Mouse (Mus musculus): ENCODE data around the gene Plk2. TPM values are rescaled to one million over a fixed set of nuclear protein-coding genes. Genes with fewer than 3 reads are reported as not detected.

Gene Plk2
- polyA plus RNA-seq, 1 experiment: 16.6 TPM

DNA sequence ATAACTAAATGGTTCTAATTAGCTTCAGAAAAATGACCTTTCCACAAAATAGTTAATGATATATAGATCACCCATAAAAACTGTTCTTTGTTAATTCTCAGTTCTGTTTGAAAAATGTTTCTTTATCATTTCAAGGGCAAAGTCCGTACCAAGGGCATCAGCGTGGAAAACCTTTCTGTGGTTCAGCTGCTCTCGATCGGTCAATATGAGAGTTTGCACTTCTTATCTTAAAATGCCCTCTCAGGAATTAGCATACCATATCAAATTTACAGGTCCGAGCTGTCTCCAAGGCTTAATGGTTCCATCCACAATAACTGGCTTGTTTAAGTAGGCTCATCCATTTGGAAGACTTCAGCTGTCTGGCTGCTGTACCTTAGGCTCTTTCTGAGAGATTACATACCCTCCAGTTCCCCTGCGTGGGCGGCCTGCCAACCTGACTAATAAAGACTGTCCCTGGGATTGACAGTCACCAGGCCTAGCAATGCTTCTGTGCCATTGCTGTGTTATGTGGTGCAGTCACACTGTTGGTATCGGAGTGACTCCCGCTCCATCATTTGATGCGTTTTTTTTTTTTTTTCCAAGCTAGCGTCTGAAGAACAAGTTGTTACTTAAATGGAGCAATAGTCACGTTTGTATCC lies 17.8 kb downstream of the Plk2 start:
- TF ChIP-seq POLR2A (IDR thresholded peaks at IDR 0.05; ENCODE audit: borderline replicate concordance, insufficient read depth, low read length) (no peak), CTCF (IDR thresholded peaks at IDR 0.05; ENCODE audit: borderline replicate concordance, insufficient read depth, low read depth, low read length) (no peak)
- no peak for DNase-seq
- H3K4me1 ChIP-seq (ENCODE audit: control insufficient read depth, insufficient read depth, low read length): no peaks in the 10 kb centered on the region
- no peak overlapping the region for H3K4me3 ChIP-seq (replicated peaks; ENCODE audit: insufficient read depth, low read depth, low read length)
- 62% methylated on average over 12 of the region's 12 CpGs for WGBS
- H3K27ac ChIP-seq (ENCODE audit: insufficient read depth, low read length): no peak overlapping the region
- H3K27me3 ChIP-seq (ENCODE audit: control insufficient read depth, insufficient read depth, low read length): no peaks in the 10 kb centered on the region

- no peak overlapping the region for H3K27ac ChIP-seq (ENCODE audit: insufficient read depth, low read length)
- no peak for DNase-seq
- H3K27me3 ChIP-seq (ENCODE audit: control insufficient read depth, insufficient read depth, low read length): no peaks in the 10 kb centered on the region
- H3K4me1 ChIP-seq (ENCODE audit: control insufficient read depth, insufficient read depth, low read length): no peaks in the 10 kb centered on the region
- WGBS: 80% methylated on average over 5 of the region's 5 CpGs
- no peak overlapping the region for H3K4me3 ChIP-seq (replicated peaks; ENCODE audit: insufficient read depth, low read depth, low read length)
- TF ChIP-seq CTCF (IDR thresholded peaks at IDR 0.05; ENCODE audit: borderline replicate concordance, insufficient read depth, low read depth, low read length): no peak
- no peak for TF ChIP-seq POLR2A (IDR thresholded peaks at IDR 0.05; ENCODE audit: borderline replicate concordance, insufficient read depth, low read length)
Observed at GRCm38 (mm10) chr13:110418656-110419055, 23.8 kb downstream of the Plk2 start.

DNA sequence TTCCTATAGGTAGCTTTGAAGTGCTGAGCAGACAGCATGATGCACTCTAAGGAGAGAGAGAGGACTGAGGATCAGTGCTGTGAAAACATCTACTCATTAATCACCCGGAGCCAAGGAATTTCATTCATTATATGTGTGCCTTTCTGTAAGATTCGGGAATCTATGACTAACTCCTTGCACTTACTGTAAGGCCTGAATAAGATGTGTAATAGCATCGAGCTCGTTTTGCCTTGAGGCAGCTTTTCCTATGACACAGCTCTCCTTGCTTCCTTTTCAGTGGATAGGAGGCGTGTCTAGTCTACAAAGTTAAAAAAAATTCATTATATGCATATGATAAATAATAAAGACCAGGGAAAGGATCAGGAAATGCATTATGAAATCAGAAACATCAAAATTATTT lies 24.8 kb downstream of the Plk2 start:
- WGBS: 91% methylated on average over 5 of the region's 5 CpGs

GRCm38 (mm10) chr13:110422434-110422833 lies 27.6 kb downstream of the Plk2 start:
- WGBS: 95% methylated on average over 7 of the region's 7 CpGs
- no peaks in the 10 kb centered on the region for H3K27me3 ChIP-seq (ENCODE audit: control insufficient read depth, insufficient read depth, low read length)
- no peak for TF ChIP-seq POLR2A (IDR thresholded peaks at IDR 0.05; ENCODE audit: borderline replicate concordance, insufficient read depth, low read length)
- TF ChIP-seq CTCF (IDR thresholded peaks at IDR 0.05; ENCODE audit: borderline replicate concordance, insufficient read depth, low read depth, low read length): no peak
- no peaks in the 10 kb centered on the region for H3K4me1 ChIP-seq (ENCODE audit: control insufficient read depth, insufficient read depth, low read length)
- no peak overlapping the region for H3K27ac ChIP-seq (ENCODE audit: insufficient read depth, low read length)
- no peak for DNase-seq
- H3K4me3 ChIP-seq (replicated peaks; ENCODE audit: insufficient read depth, low read depth, low read length): no peak overlapping the region

More for the DNA sequence above, 24.8 kb downstream of the Plk2 start:
- TF ChIP-seq CTCF (IDR thresholded peaks at IDR 0.05; ENCODE audit: borderline replicate concordance, insufficient read depth, low read depth, low read length) (no peak), POLR2A (IDR thresholded peaks at IDR 0.05; ENCODE audit: borderline replicate concordance, insufficient read depth, low read length) (no peak)
- Histone ChIP-seq H3K4me1 (ENCODE audit: control insufficient read depth, insufficient read depth, low read length) (no peaks in the 10 kb centered on the region), H3K27ac (ENCODE audit: insufficient read depth, low read length) (no peak overlapping the region), H3K27me3 (ENCODE audit: control insufficient read depth, insufficient read depth, low read length) (no peaks in the 10 kb centered on the region), H3K4me3 (replicated peaks; ENCODE audit: insufficient read depth, low read depth, low read length) (no peak overlapping the region)
- DNase-seq: no peak

DNA sequence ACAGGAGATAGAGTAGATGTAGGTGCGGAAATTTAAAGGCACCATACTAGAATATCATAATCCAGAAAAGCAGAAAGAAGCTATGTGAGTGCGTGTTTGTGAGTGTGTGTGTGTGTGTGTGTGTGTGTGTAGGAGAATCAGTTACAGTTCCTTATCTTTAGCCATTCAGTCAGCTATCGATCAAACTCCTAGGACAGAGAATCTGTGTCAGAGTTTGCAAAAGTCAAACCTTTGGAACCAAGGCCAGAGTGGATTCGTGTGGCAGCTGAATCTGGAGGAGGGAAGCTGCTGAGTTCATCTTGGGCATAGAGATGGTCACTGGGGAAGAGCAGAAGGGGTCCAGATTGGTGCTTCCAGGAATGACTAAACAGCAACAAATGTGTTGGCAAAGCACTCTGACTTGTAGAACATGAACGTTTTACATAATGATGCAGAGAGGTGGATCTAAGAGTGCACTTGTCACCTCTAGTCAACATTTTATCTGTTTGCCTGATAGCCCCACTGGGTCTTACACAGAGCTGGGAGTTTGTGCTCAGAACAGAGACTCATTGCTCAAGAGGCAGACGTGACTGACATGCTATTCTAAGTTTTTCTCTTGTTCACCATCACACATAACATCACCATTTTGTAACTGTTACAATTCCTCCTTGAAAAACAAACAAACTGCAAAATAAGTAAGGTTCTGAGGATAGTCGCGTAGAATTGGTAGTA lies 30.8 kb downstream of the Plk2 start:
- H3K4me3 ChIP-seq (replicated peaks; ENCODE audit: insufficient read depth, low read depth, low read length): no peak overlapping the region
- H3K27me3 ChIP-seq (ENCODE audit: control insufficient read depth, insufficient read depth, low read length): no peaks in the 10 kb centered on the region
- H3K4me1 ChIP-seq (ENCODE audit: control insufficient read depth, insufficient read depth, low read length): no peaks in the 10 kb centered on the region
- TF ChIP-seq POLR2A (IDR thresholded peaks at IDR 0.05; ENCODE audit: borderline replicate concordance, insufficient read depth, low read length): no peak
- TF ChIP-seq CTCF (IDR thresholded peaks at IDR 0.05; ENCODE audit: borderline replicate concordance, insufficient read depth, low read depth, low read length): no peak
- no peak overlapping the region for H3K27ac ChIP-seq (ENCODE audit: insufficient read depth, low read length)
- DNase-seq: no peak
- WGBS: 73% methylated on average over 8 of the region's 8 CpGs

GRCm38 (mm10) chr13:110431388-110431787 lies 36.5 kb downstream of the Plk2 start:
- Histone ChIP-seq H3K4me3 (replicated peaks; ENCODE audit: insufficient read depth, low read depth, low read length) (no peak overlapping the region), H3K27me3 (ENCODE audit: control insufficient read depth, insufficient read depth, low read length) (no peaks in the 10 kb centered on the region), H3K4me1 (ENCODE audit: control insufficient read depth, insufficient read depth, low read length) (no peaks in the 10 kb centered on the region), H3K27ac (ENCODE audit: insufficient read depth, low read length) (no peak overlapping the region)
- TF ChIP-seq CTCF (IDR thresholded peaks at IDR 0.05; ENCODE audit: borderline replicate concordance, insufficient read depth, low read depth, low read length): no peak
- no peak for TF ChIP-seq POLR2A (IDR thresholded peaks at IDR 0.05; ENCODE audit: borderline replicate concordance, insufficient read depth, low read length)
- DNase-seq: no peak

DNA sequence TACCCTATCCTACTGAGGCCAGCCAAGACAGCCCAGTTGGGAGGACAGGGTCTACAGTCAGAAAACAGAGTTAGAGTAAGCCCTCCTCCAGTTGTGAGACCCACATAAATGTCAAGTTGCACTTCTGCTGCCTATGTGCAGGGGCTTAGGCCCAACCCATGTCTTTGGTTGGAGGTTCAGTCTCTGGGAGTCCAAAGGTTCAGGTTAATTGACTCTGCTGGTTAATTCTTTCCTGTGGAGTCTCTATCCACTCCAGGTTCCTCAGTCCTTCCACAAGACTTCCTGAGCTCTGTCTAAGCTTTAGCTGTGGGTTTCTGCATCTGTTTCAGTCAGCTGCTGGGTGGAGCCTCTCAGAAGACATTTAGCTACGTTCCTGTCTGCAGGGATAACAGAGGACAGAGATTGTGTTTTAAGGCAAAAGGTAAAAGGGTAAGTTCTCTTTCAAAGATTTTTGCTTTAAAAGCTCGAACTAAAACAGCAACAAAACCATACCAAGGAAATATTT lies 37.3 kb downstream of the Plk2 start:
- 78% methylated on average over 2 of the region's 2 CpGs for WGBS
- Histone ChIP-seq H3K27ac (ENCODE audit: insufficient read depth, low read length) (no peak overlapping the region), H3K4me3 (replicated peaks; ENCODE audit: insufficient read depth, low read depth, low read length) (no peak overlapping the region), H3K27me3 (ENCODE audit: control insufficient read depth, insufficient read depth, low read length) (no peaks in the 10 kb centered on the region), H3K4me1 (ENCODE audit: control insufficient read depth, insufficient read depth, low read length) (no peaks in the 10 kb centered on the region)
- no peak for TF ChIP-seq POLR2A (IDR thresholded peaks at IDR 0.05; ENCODE audit: borderline replicate concordance, insufficient read depth, low read length)
- no peak for TF ChIP-seq CTCF (IDR thresholded peaks at IDR 0.05; ENCODE audit: borderline replicate concordance, insufficient read depth, low read depth, low read length)
- DNase-seq: no peak

DNA sequence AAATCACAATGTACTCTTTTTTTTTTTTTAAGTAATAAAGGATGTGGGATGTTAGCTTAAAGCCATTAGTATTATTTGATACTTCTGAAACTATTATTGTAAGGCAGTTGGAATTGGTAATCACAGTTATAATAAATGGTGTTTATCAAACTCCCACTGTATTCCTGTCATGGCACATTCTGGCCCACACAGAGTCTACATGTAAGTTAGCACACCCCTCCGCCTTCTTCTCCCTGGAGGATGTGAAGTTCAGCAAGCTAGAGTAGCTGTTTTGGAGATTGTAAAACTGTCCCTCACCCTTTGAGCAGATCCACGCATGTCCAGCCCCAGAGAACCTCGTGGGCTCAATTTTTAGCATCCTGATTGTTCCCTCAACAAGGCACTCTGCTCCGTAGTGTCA lies 37.8 kb downstream of the Plk2 start:
- WGBS: 88% methylated on average over 4 of the region's 4 CpGs
- DNase-seq: no peak
- Histone ChIP-seq H3K4me3 (replicated peaks; ENCODE audit: insufficient read depth, low read depth, low read length) (no peak overlapping the region), H3K27ac (ENCODE audit: insufficient read depth, low read length) (no peak overlapping the region), H3K4me1 (ENCODE audit: control insufficient read depth, insufficient read depth, low read length) (no peaks in the 10 kb centered on the region), H3K27me3 (ENCODE audit: control insufficient read depth, insufficient read depth, low read length) (no peaks in the 10 kb centered on the region)
- TF ChIP-seq POLR2A (IDR thresholded peaks at IDR 0.05; ENCODE audit: borderline replicate concordance, insufficient read depth, low read length): no peak
- no peak for TF ChIP-seq CTCF (IDR thresholded peaks at IDR 0.05; ENCODE audit: borderline replicate concordance, insufficient read depth, low read depth, low read length)

Measured in cerebellum, adult 2 months (tissue).